Mouse (Mus musculus): ENCODE measurements around the gene Ctps2.

Ctps2 gene

GRCm38 (mm10) chrX:162963840-162964239 lies 62.8 kb downstream of the Ctps2 start:
- in situ Hi-C loops (cut with MboI; ENCODE audit: unreplicated experiment in 2 of 2), result no loop called here

- in situ Hi-C loops (cut with MboI; ENCODE audit: unreplicated experiment in 2 of 2), result no loop called here
Observed at GRCm38 (mm10) chrX:162964383-162964782, 63.3 kb downstream of the Ctps2 start, which contains the start of gene S100g. Gene S100g (minus strand): TSS chrX:162964599.

- in situ Hi-C loops (cut with MboI; ENCODE audit: unreplicated experiment in 2 of 2), result no loop called here
Observed at GRCm38 (mm10) chrX:162967456-162967855, 66.4 kb downstream of the Ctps2 start.

GRCm38 (mm10) chrX:162976194-162976593 lies 75.2 kb downstream of the Ctps2 start:
- in situ Hi-C loops (cut with MboI; ENCODE audit: unreplicated experiment in 2 of 2), result no loop called here

GRCm38 (mm10) chrX:162986876-162987495 lies 85.9 kb downstream of the Ctps2 start:
- in situ Hi-C loops (cut with MboI; ENCODE audit: unreplicated experiment in 2 of 2), result no loop called here

- in situ Hi-C loops (cut with MboI; ENCODE audit: unreplicated experiment in 2 of 2), result no loop called here
Observed at GRCm38 (mm10) chrX:162991396-162991795, 90.4 kb downstream of the Ctps2 start.

- in situ Hi-C loops (cut with MboI; ENCODE audit: unreplicated experiment in 2 of 2), result no loop called here
Observed at GRCm38 (mm10) chrX:162992121-162992520, 91.1 kb downstream of the Ctps2 start.

GRCm38 (mm10) chrX:163027864-163028263 lies 126.8 kb downstream of the Ctps2 start:
- in situ Hi-C loops (cut with MboI; ENCODE audit: unreplicated experiment in 2 of 2), result no loop called here

- in situ Hi-C loops (cut with MboI; ENCODE audit: unreplicated experiment in 2 of 2), result loop anchor here in 1 of 2 experiments (10.0 kb wide), 1 partner anchor 106 kb away; no protein-coding TSS in a partner anchor
Observed at GRCm38 (mm10) chrX:163038767-163039166, 137.7 kb downstream of the Ctps2 start.

- in situ Hi-C loops (cut with MboI; ENCODE audit: unreplicated experiment in 2 of 2), result no loop called here
Observed at GRCm38 (mm10) chrX:163042771-163043170, 141.7 kb downstream of the Ctps2 start.

- in situ Hi-C loops (cut with MboI; ENCODE audit: unreplicated experiment in 2 of 2), result no loop called here
Observed at GRCm38 (mm10) chrX:163063936-163064335, 162.9 kb downstream of the Ctps2 start.
